Comparison of ENCODE assay signal across 8 mouse cellular contexts in genomic region chr7:25296945-25297453, GRCm38 (mm10). TPM values are rescaled to one million over a fixed set of nuclear protein-coding genes. Genes with fewer than 3 reads are reported as not detected.
A peak's percentile ranks its signal among the peaks of the same experiment; 100 is the strongest.
DNase-seq lines count a peak whose midpoint lies in the region; ATAC-seq and TF ChIP-seq lines count a peak whose summit lies in the region.

No protein-coding gene starts in this region.

- peak overlapping the region; percentile 87 for H3K9ac ChIP-seq in embryonic facial prominence, embryonic 11.5 days (replicated peaks; ENCODE audit: low read length)

- peaks cover 8% of the 10 kb centered on the region for H3K36me3 ChIP-seq in embryonic facial prominence, embryonic 11.5 days (replicated peaks; ENCODE audit: control insufficient read depth, insufficient read depth, low read depth, low read length)

- peak overlapping the region; percentile 78 for H3K4me2 ChIP-seq in embryonic facial prominence, embryonic 11.5 days (ENCODE audit: low read depth, low read length)

- H3K9me3 ChIP-seq in embryonic facial prominence, embryonic 11.5 days (replicated peaks; ENCODE audit: control insufficient read depth, low read length), result no peaks in the 10 kb centered on the region

- intact Hi-C loops in gastrocnemius, adult 2 months (cut with DNase I), result no loop called here

- DNase-seq in gastrocnemius, adult 2 months, result peak; percentile 39
- DNase-seq in gastrocnemius, adult 8-10 months (ENCODE audit: low spot score in 2 of 2), result no peak
- peak; percentile 61 for DNase-seq in CD4-positive, CD25-positive, alpha-beta regulatory T cell, adult 2 months (ENCODE audit: low read depth, low spot score)
- DNase-seq in embryonic facial prominence, embryonic 11.5 days (ENCODE audit: low spot score), result peak; percentile 68
- peak; percentile 59 for DNase-seq in induced T-regulatory cell, adult 2 months (ENCODE audit: low read depth)
- peak; percentile 73 for DNase-seq in testis, postnatal 10 days (ENCODE audit: low spot score)
- no peak for DNase-seq in ovary, adult 18-20 months (ENCODE audit: low spot score)

- TF ChIP-seq CTCF in gastrocnemius, adult 2 months (IDR thresholded peaks at IDR 0.05), result no peak

- H3K4me1 ChIP-seq in embryonic facial prominence, embryonic 11.5 days (ENCODE audit: control insufficient read depth, insufficient read depth, low read length), result no peaks in the 10 kb centered on the region

- H3K4me3 ChIP-seq in gastrocnemius, adult 2 months, result peak overlapping the region; percentile 79
- H3K4me3 ChIP-seq in embryonic facial prominence, embryonic 11.5 days (ENCODE audit: low read depth, low read length), result peak overlapping the region; percentile 65

- no peak; the same call in 1 of the 2 replicates for ATAC-seq in embryonic facial prominence, embryonic 11.5 days (replicated peaks; ENCODE audit: insufficient number of reproducible peaks, low FRiP score, low TSS enrichment, low read depth)
- ATAC-seq in megakaryocyte-erythroid progenitor cell, adult 5-6 weeks (replicated peaks; ENCODE audit: low FRiP score, low TSS enrichment, poor library complexity, severe bottlenecking), result peak; percentile 56

- peak overlapping the region; percentile 77; the same call in 1 of the 2 replicates for H3K27ac ChIP-seq in gastrocnemius, adult 2 months
- peak overlapping the region; percentile 96 for H3K27ac ChIP-seq in embryonic facial prominence, embryonic 11.5 days (replicated peaks; ENCODE audit: low read depth, low read length)

- no peaks in the 10 kb centered on the region for H3K27me3 ChIP-seq in embryonic facial prominence, embryonic 11.5 days (ENCODE audit: control insufficient read depth, insufficient read depth, low read length)

- 2% methylated on average over 21 of the region's 21 CpGs for WGBS in embryonic facial prominence, embryonic 11.5 days

RNA-seq across cellular contexts. Expression of gene Pafah1b3, which starts 0.8 kb away (rescaled TPM):
- under 1 TPM; 0.38 to 0.86 TPM for total RNA-seq in gastrocnemius, adult 2 months (2021)
- total RNA-seq in gastrocnemius, adult 8-10 months (2022), result 1 to 10 TPM in 3 of 4 experiments, under 1 TPM in 1; 0.56 to 1.5 (median 1.1) TPM
- polyA plus RNA-seq in embryonic facial prominence, embryonic 11.5 days (2014; fragmentation: Nextera tagmentation; extraction: Ambion mirVana), result 287 and 312 TPM in 2 replicates
- 22.0 and 23.2 TPM in 2 replicates for total RNA-seq in megakaryocyte-erythroid progenitor cell, adult 5-6 weeks (2014; fragmentation: Nextera tagmentation)
- 12.8 and 26.3 TPM in 2 replicates for total RNA-seq in megakaryocyte-erythroid progenitor cell, adult 5-6 weeks (2017)

RNA-seq across cellular contexts. Expression of gene Prr19, which starts 4.2 kb away (rescaled TPM):
- not detected for total RNA-seq in gastrocnemius, adult 2 months (2021)
- total RNA-seq in gastrocnemius, adult 8-10 months (2022), result not detected
- polyA plus RNA-seq in embryonic facial prominence, embryonic 11.5 days (2014; fragmentation: Nextera tagmentation; extraction: Ambion mirVana), result 1.6 TPM in 2 replicates
- total RNA-seq in megakaryocyte-erythroid progenitor cell, adult 5-6 weeks (2014; fragmentation: Nextera tagmentation), result not detected in 2 replicates
- not detected in 2 replicates for total RNA-seq in megakaryocyte-erythroid progenitor cell, adult 5-6 weeks (2017)

RNA-seq across cellular contexts. Expression of gene Tmem145, which starts 8.9 kb away (rescaled TPM):
- total RNA-seq in gastrocnemius, adult 2 months (2021), result not detected
- total RNA-seq in gastrocnemius, adult 8-10 months (2022), result not detected
- polyA plus RNA-seq in embryonic facial prominence, embryonic 11.5 days (2014; fragmentation: Nextera tagmentation; extraction: Ambion mirVana), result 0.91 and 1.3 TPM in 2 replicates
- total RNA-seq in megakaryocyte-erythroid progenitor cell, adult 5-6 weeks (2014; fragmentation: Nextera tagmentation), result not detected in 2 replicates
- total RNA-seq in megakaryocyte-erythroid progenitor cell, adult 5-6 weeks (2017), result not detected in 2 replicates

RNA-seq across cellular contexts. Expression of gene Megf8, which starts 20.0 kb away (rescaled TPM):
- total RNA-seq in gastrocnemius, adult 2 months (2021), result 10 to 100 TPM; 16.9 to 19.6 TPM
- 10 to 100 TPM; 22.6 to 26.8 (median 25.0) TPM for total RNA-seq in gastrocnemius, adult 8-10 months (2022)
- polyA plus RNA-seq in embryonic facial prominence, embryonic 11.5 days (2014; fragmentation: Nextera tagmentation; extraction: Ambion mirVana), result 8.7 and 10.8 TPM in 2 replicates
- total RNA-seq in megakaryocyte-erythroid progenitor cell, adult 5-6 weeks (2014; fragmentation: Nextera tagmentation), result 2.5 and 2.6 TPM in 2 replicates
- total RNA-seq in megakaryocyte-erythroid progenitor cell, adult 5-6 weeks (2017), result 2.4 and 2.7 TPM in 2 replicates

RNA-seq across cellular contexts. Expression of gene Cic, which starts 29.5 kb away (rescaled TPM):
- 10 to 100 TPM; 37.0 to 40.4 TPM for total RNA-seq in gastrocnemius, adult 2 months (2021)
- total RNA-seq in gastrocnemius, adult 8-10 months (2022), result 10 to 100 TPM; 26.4 to 38.7 (median 30.1) TPM
- 26.6 and 27.0 TPM in 2 replicates for polyA plus RNA-seq in embryonic facial prominence, embryonic 11.5 days (2014; fragmentation: Nextera tagmentation; extraction: Ambion mirVana)
- 125 and 134 TPM in 2 replicates for total RNA-seq in megakaryocyte-erythroid progenitor cell, adult 5-6 weeks (2014; fragmentation: Nextera tagmentation)
- total RNA-seq in megakaryocyte-erythroid progenitor cell, adult 5-6 weeks (2017), result 20.5 and 40.0 TPM in 2 replicates

Comparison
In these comparisons a context has a peak if more than half of its experiments do, and no peak if none do; other contexts are left out.
1. DNase-seq: peak in gastrocnemius, adult 2 months (single experiment), CD4-positive, CD25-positive, alpha-beta regulatory T cell, adult 2 months (single experiment), embryonic facial prominence, embryonic 11.5 days (single experiment), induced T-regulatory cell, adult 2 months (single experiment) and testis, postnatal 10 days (single experiment); none in gastrocnemius, adult 8-10 months (0 of 2) and ovary, adult 18-20 months (single experiment).
2. RNA of gene Pafah1b3, which starts 0.8 kb away (total RNA-seq): 12.8 to 26.3 TPM in megakaryocyte-erythroid progenitor cell, adult 5-6 weeks; 0.56 to 1.5 TPM in gastrocnemius, adult 8-10 months and 0.38 to 0.86 TPM in gastrocnemius, adult 2 months; every median in the first group is over 4 times any median in the second.